Mouse (Mus musculus): ENCODE data around the gene Borcs6.

DNA sequence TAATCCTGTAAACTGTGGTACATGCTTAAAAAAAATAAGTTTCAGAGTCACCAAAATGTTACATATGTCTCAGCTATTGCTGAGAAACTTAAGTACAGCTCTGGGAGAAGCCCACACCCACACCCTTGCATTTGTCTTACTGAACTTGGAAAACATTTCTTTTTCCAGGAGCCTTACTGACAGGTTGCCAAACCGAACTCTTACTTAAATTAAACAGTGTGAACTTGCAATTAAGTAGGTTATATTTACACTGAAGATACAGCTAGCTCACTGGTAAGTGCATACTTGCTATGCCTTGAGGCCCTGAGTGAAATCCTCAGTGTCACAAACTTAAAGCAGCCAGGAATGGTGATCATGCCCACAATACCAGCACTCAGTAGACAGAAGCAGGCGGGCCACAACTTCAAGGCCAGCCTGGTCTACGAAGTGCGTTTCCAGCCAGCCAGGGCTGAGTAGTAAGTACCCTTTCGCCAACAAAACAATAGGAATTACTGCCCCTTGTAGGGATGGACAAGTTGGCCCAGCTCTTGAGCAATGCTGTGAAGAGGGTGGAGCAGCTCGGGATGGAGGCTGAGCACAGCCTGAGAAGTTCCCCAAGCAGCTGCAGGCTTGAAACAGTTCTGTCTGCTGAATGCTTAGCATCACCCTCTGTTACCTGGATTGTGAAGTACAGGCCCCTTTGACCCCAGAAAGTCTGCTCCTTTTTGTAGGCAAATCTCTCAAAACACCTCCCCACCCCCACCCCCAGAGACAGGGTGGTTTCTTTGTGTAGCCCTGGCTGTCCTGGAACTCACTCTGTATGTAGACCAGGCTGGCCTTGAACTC lies 14.6 kb downstream of the Borcs6 start:
- TF ChIP-seq CTCF (IDR thresholded peaks at IDR 0.05; ENCODE audit: low read depth) = no peak
- no peak for TF ChIP-seq EP300 (IDR thresholded peaks at IDR 0.05; ENCODE audit: low read depth)

All from liver, postnatal 0 days (tissue).